Mouse (Mus musculus): ENCODE data around the gene Ep400.

DNA sequence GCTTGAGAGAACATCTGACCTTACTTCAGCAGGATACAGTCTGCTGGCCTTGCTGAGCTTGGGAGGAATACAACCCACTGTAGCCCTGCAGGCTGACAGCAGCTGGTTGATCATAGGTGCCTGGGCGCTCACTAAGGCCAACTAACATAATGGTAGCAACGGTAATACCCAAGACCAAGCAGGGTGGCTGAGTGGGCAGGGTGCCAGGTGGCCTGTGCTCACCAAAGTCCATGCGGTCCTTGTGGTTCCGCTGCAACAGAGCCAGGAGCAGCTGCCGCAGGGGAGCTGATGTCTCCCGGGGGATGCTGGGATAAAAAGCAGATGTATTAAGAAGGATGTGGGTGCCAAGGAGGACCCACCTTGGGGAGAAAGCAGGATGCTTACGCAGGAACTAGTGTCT, 23.8 kb upstream of the Ep400 start:
- no peak for TF ChIP-seq POLR2A (IDR thresholded peaks at IDR 0.05; ENCODE audit: control insufficient read depth, extremely low read depth, insufficient read depth, low read length, poor library complexity)
- TF ChIP-seq CTCF (IDR thresholded peaks at IDR 0.05; ENCODE audit: borderline replicate concordance, control insufficient read depth, extremely low read depth, insufficient read depth, low read length, poor library complexity): no peak
